Mouse (Mus musculus): Measurements from ENCODE around the gene Ppp1r26.

DNA sequence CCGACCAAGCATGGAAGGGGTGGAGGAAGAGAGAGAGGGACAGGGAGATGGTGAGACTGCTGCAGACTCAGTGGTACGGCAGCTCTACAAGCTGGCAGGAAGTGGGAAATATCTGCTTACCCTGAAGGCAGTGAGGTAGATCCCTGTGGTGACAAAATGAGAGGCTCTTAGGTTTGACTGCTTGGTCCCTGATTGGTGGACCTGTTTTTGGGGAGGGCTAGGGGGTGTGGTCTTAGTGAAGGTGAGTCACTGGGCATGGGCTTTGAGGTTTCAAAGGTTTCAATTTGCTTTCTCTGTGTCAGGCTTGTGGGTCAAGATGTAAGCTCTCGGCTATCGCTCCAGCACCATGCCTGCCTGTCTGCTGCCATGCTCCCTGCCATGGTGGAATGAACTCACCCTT is 1.5 kb upstream of the Ppp1r26 start:
- TF ChIP-seq CTCF (conservative IDR thresholded peaks at IDR 0.05; ENCODE audit: low read length) = no peak
- no peak for TF ChIP-seq NANOG (IDR thresholded peaks at IDR 0.05; ENCODE audit: borderline replicate concordance, low read length)
